Mouse (Mus musculus) intestine, embryonic 16.5 days (tissue): ENCODE measurements around the gene Wls. TPM values are rescaled to one million over a fixed set of nuclear protein-coding genes. Genes with fewer than 3 reads are reported as not detected.
A peak's percentile ranks its signal among the peaks of the same experiment; 100 is the strongest.

Experiments
- ATAC-seq: fragments of 200-750 bp; cut with Nextera tagmentation; 2 replicates; pipeline ENCODE4 v1.8.0; 2017; ENCODE audit warnings: moderate TSS enrichment, moderate library complexity
- H3K27ac ChIP-seq: fragments of 300-500 bp; sonication (generic); 2 replicates; pipeline ENCODE4 v1.5.1; 2014; ENCODE audit warnings: mild to moderate bottlenecking, low read length
- H3K27me3 ChIP-seq: fragments of 300-500 bp; sonication (generic); replicated peaks from 2 replicates; pipeline ENCODE4 v1.6.1; 2014; ENCODE audit warnings: low read length, control low read depth, mixed read lengths; ENCODE audit not compliant: control insufficient read depth, insufficient read depth
- H3K36me3 ChIP-seq: fragments of 300-500 bp; sonication (generic); 2 replicates; pipeline ENCODE4 v1.6.1; 2014; ENCODE audit warnings: low read length, control low read depth; ENCODE audit not compliant: control insufficient read depth, insufficient read depth
- H3K4me1 ChIP-seq: fragments of 300-500 bp; sonication (generic); 2 replicates; pipeline ENCODE4 v1.6.1; 2014; ENCODE audit warnings: low read length, control low read depth, mixed read lengths; ENCODE audit not compliant: control insufficient read depth, insufficient read depth
- H3K4me2 ChIP-seq: fragments of 300-500 bp; sonication (generic); 2 replicates; pipeline ENCODE4 v1.6.1; 2014; ENCODE audit warnings: low read depth, low read length, control low read depth
- H3K4me3 ChIP-seq: fragments of 300-500 bp; sonication (generic); 2 replicates; pipeline ENCODE4 v1.5.1; 2014; ENCODE audit warnings: mild to moderate bottlenecking, low read length
- H3K9ac ChIP-seq: fragments of 300-500 bp; sonication (generic); 2 replicates; pipeline ENCODE4 v1.6.1; 2014; ENCODE audit warnings: low read depth, low read length
- H3K9me3 ChIP-seq: fragments of 300-500 bp; sonication (generic); 2 replicates; pipeline ENCODE4 v1.6.1; 2016; ENCODE audit warnings: low read length, control low read depth; ENCODE audit not compliant: control insufficient read depth
- WGBS: fragments of 180-500 bp; shearing (Covaris S2); extraction: QIAGEN DNeasy Blood & Tissue Kit; methylation state at CpG from one replicate; pipeline ENCODE4 v1.1.7; 2014; 5-methylcytosine and 5-hydroxymethylcytosine counted together
- polyA plus RNA-seq: library from polyadenylated mRNA; unstranded; fragments of >200 nt; fragmentation: Nextera tagmentation; extraction: Ambion mirVana; gene quantifications from 2 replicates; pipeline ENCODE4 v1.2.1, GENCODE M21; 2015

The Wls gene
- polyA plus RNA-seq, 1 experiment from 2014 or later, result 73.2 TPM

GRCm38 (mm10) chr3:159851476-159851875, 12.0 kb downstream of the Wls start:
- 72% methylated on average over 2 of the region's 2 CpGs for WGBS

GRCm38 (mm10) chr3:159851980-159852379, 12.5 kb downstream of the Wls start:
- 52% methylated on average over 2 of the region's 2 CpGs for WGBS
- no peak overlapping the region for H3K9ac ChIP-seq
- H3K4me3 ChIP-seq, result no peak overlapping the region
- ATAC-seq, result no peak
- no peaks in the 10 kb centered on the region for H3K9me3 ChIP-seq
- no peaks in the 10 kb centered on the region for H3K36me3 ChIP-seq
- H3K27me3 ChIP-seq, result no peaks in the 10 kb centered on the region
- no peak overlapping the region for H3K27ac ChIP-seq
- 0 out of 2 replicates have a peak, but pooled peaks cover 2% of the 10 kb centered on the region for H3K4me1 ChIP-seq
- no peak overlapping the region for H3K4me2 ChIP-seq

More at GRCm38 (mm10) chr3:159851476-159851875, 12.0 kb downstream of the Wls start:
- Histone ChIP-seq H3K4me1 (0 out of 2 replicates have a peak, but pooled peaks cover 2% of the 10 kb centered on the region), H3K27ac (no peak overlapping the region), H3K9me3 (no peaks in the 10 kb centered on the region), H3K9ac (no peak overlapping the region), H3K4me2 (no peak overlapping the region), H3K27me3 (no peaks in the 10 kb centered on the region), H3K4me3 (no peak overlapping the region), H3K36me3 (no peaks in the 10 kb centered on the region)
- no peak for ATAC-seq

- H3K9me3 ChIP-seq, result no peaks in the 10 kb centered on the region
- no peak overlapping the region for H3K27ac ChIP-seq
- no peaks in the 10 kb centered on the region for H3K36me3 ChIP-seq
- no peaks in the 10 kb centered on the region for H3K27me3 ChIP-seq
- no peak overlapping the region for H3K9ac ChIP-seq
- H3K4me2 ChIP-seq, result no peak overlapping the region
- no peak for ATAC-seq
- WGBS, result 67% methylated on average over 1 of the region's 1 CpGs
- no peak overlapping the region for H3K4me3 ChIP-seq
- no peaks in the 10 kb centered on the region for H3K4me1 ChIP-seq
These were observed 17.6 kb downstream of the Wls start for GRCm38 (mm10) chr3:159857112-159857511.

- Histone ChIP-seq H3K4me1 (no peaks in the 10 kb centered on the region), H3K9ac (no peak overlapping the region), H3K27me3 (no peaks in the 10 kb centered on the region), H3K4me2 (no peak overlapping the region), H3K27ac (no peak overlapping the region), H3K4me3 (no peak overlapping the region), H3K9me3 (no peaks in the 10 kb centered on the region), H3K36me3 (no peaks in the 10 kb centered on the region)
- no peak for ATAC-seq
- WGBS, result 80% methylated on average over 1 of the region's 1 CpGs
These were observed 26.2 kb downstream of the Wls start for GRCm38 (mm10) chr3:159865691-159866090.

GRCm38 (mm10) chr3:159878983-159879382, 39.5 kb downstream of the Wls start:
- Histone ChIP-seq H3K4me2 (no peak overlapping the region), H3K36me3 (no peaks in the 10 kb centered on the region), H3K4me3 (no peak overlapping the region), H3K27me3 (no peaks in the 10 kb centered on the region), H3K9ac (no peak overlapping the region), H3K27ac (no peak overlapping the region), H3K9me3 (no peaks in the 10 kb centered on the region), H3K4me1 (no peaks in the 10 kb centered on the region)
- ATAC-seq, result no peak

- no peak overlapping the region for H3K9ac ChIP-seq
- H3K27ac ChIP-seq, result no peak overlapping the region
- H3K4me2 ChIP-seq, result no peak overlapping the region
- no peak for ATAC-seq
- H3K27me3 ChIP-seq, result no peaks in the 10 kb centered on the region
- H3K9me3 ChIP-seq, result no peaks in the 10 kb centered on the region
- H3K4me1 ChIP-seq, result peaks cover 16% of the 10 kb centered on the region
- WGBS, result 43% methylated on average over 2 of the region's 2 CpGs
- no peak overlapping the region for H3K4me3 ChIP-seq
- H3K36me3 ChIP-seq, result no peaks in the 10 kb centered on the region
These were observed 43.9 kb downstream of the Wls start for GRCm38 (mm10) chr3:159883325-159883724.

GRCm38 (mm10) chr3:159884802-159885201, 45.3 kb downstream of the Wls start:
- H3K4me1 ChIP-seq, result peaks cover 16% of the 10 kb centered on the region
- no peaks in the 10 kb centered on the region for H3K9me3 ChIP-seq
- H3K4me3 ChIP-seq, result no peak overlapping the region
- H3K27ac ChIP-seq, result no peak overlapping the region; the same call in 1 of the 2 replicates
- no peak overlapping the region for H3K9ac ChIP-seq
- no peak overlapping the region; the same call in 1 of the 2 replicates for H3K4me2 ChIP-seq
- H3K27me3 ChIP-seq, result no peaks in the 10 kb centered on the region
- no peaks in the 10 kb centered on the region for H3K36me3 ChIP-seq
- peak; percentile 67 for ATAC-seq

GRCm38 (mm10) chr3:159885271-159885670, 45.8 kb downstream of the Wls start:
- Histone ChIP-seq H3K9me3 (no peaks in the 10 kb centered on the region), H3K9ac (no peak overlapping the region), H3K27ac (peak overlapping the region; percentile 46; the same call in 1 of the 2 replicates), H3K4me2 (no peak overlapping the region), H3K4me3 (no peak overlapping the region), H3K36me3 (no peaks in the 10 kb centered on the region), H3K27me3 (no peaks in the 10 kb centered on the region), H3K4me1 (peaks cover 16% of the 10 kb centered on the region)
- WGBS, result 3% methylated on average over 3 of the region's 3 CpGs
- peak; percentile 99 for ATAC-seq

- WGBS, result 8% methylated on average over 1 of the region's 1 CpGs
- H3K36me3 ChIP-seq, result no peaks in the 10 kb centered on the region
- H3K9ac ChIP-seq, result no peak overlapping the region
- no peaks in the 10 kb centered on the region for H3K27me3 ChIP-seq
- H3K4me3 ChIP-seq, result no peak overlapping the region
- H3K4me2 ChIP-seq, result no peak overlapping the region
- H3K9me3 ChIP-seq, result no peaks in the 10 kb centered on the region
- H3K4me1 ChIP-seq, result peaks cover 16% of the 10 kb centered on the region
- H3K27ac ChIP-seq, result no peak overlapping the region
- ATAC-seq, result no peak
These were observed 46.4 kb downstream of the Wls start for GRCm38 (mm10) chr3:159885781-159886400.
